ENCODE assay signal across 12 mouse cellular contexts in the genomic region with DNA sequence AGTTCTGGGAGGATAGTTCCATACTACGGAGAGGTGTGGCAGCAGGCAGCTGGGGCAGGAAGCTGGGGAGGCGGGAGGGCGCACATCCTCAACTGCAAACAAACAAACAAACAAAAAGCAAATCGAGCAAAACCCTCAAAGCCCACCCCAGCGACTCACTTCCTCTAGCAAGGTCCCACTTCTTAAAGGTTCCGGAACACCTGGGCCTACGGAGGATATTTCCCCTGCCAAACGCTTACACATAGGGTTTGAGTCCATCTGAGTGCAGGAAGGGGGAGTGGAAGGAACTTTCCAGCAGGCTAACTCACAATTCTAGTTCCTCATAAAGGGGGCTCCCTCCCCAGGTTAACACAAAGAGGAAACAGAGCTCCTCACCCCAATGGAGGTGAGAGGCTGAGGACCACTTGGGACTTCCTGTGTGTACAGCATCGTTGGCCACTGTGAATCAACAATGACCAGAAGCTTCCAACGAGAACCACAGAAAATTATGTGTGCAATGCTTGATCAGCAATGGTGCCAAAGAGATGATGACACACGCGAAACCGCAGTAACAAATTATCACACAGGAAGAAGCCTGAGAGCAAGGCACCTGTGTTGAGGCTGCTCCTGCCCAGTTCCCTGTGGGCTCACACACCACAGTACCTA.
DNase-seq lines count a peak whose midpoint lies in the region; ATAC-seq and TF ChIP-seq lines count a peak whose summit lies in the region.
"Had no signal": no experiment of that assay in that cellular context is flagged by ENCODE, and none has a peak within 500 bp of the region (broad histone marks: within the 10 kb centered on the region; RNA-seq: fewer than 3 reads in every experiment).

No protein-coding gene starts in this region.

- H3K4me2 ChIP-seq in CH12.LX (ENCODE audit: insufficient read depth, low read depth, poor library complexity, severe bottlenecking): no peak overlapping the region
- H3K4me2 ChIP-seq in liver, embryonic 14.5 days (ENCODE audit: low read depth): peak overlapping the region; percentile 41

- DNase-seq in CD4-positive helper T cell, adult 2 months (ENCODE audit: low read depth, low spot score): peak; percentile 85
- DNase-seq in CH12.LX (ENCODE audit: extremely low read depth): peak; percentile 61
- DNase-seq in liver, embryonic 14.5 days (ENCODE audit: low read depth in 3 of 3, low spot score in 3 of 3): no peak
- peak; percentile 85 for DNase-seq in splenic B cell, adult 2 months (ENCODE audit: low read depth, low spot score)
- no peak for DNase-seq in frontal cortex, postnatal 14 days (ENCODE audit: low spot score in 2 of 2)
- no peak for DNase-seq in layer of hippocampus, adult 2 months (ENCODE audit: low spot score in 2 of 2)
- DNase-seq in adrenal gland, adult 8-10 months: no peak
- DNase-seq: cerebellum, postnatal 25 days; gastrocnemius, postnatal 10 days; kidney, postnatal 25 days; lung, adult 2 months had no signal

- H3K27ac ChIP-seq in CH12.LX (ENCODE audit: insufficient read depth, low read depth): no peak overlapping the region
- H3K27ac ChIP-seq in liver, embryonic 14.5 days: no peak overlapping the region
- no peak overlapping the region for H3K27ac ChIP-seq in layer of hippocampus, adult 2 months
- H3K27ac ChIP-seq: hindbrain, embryonic 10.5 days had no signal

- no peak for TF ChIP-seq CTCF in CH12.LX (conservative IDR thresholded peaks at IDR 0.05 in 1 of 2, IDR thresholded peaks at IDR 0.05 in 1 of 2; ENCODE audit: low read depth in 2 of 2, low read length in 2 of 2)
- TF ChIP-seq CTCF in liver, embryonic 14.5 days (IDR thresholded peaks at IDR 0.05; ENCODE audit: low read depth): no peak
- TF ChIP-seq CTCF in layer of hippocampus, adult 2 months (conservative IDR thresholded peaks at IDR 0.05): no peak

- ATAC-seq in liver, embryonic 14.5 days (ENCODE audit: insufficient read depth): no peak

- H3K9ac ChIP-seq in CH12.LX (ENCODE audit: insufficient read depth, low read depth): no peak overlapping the region
- H3K9ac ChIP-seq in liver, embryonic 14.5 days (replicated peaks): no peak overlapping the region; the same call in 1 of the 2 replicates

- in situ Hi-C loops in CH12.LX (cut with MboI; ENCODE audit: low pct_ligation_motif_present, low pct_unique_long_range_greater_than_20kb, low sequenced_read_pairs): no loop called here

- dilution Hi-C loops in CH12.LX (cut with MboI; ENCODE audit: extremely low pct_ligation_motif_present, extremely low pct_unique_long_range_greater_than_20kb, low sequenced_read_pairs): no loop called here

- WGBS in liver, embryonic 14.5 days (ENCODE audit: insufficient replicate concordance): 45% methylated on average over 13 of the region's 13 CpGs

- no peak overlapping the region for H3K4me3 ChIP-seq in CH12.LX (replicated peaks in 1 of 3; ENCODE audit: low read depth in 2 of 3, low read length in 2 of 3, poor library complexity in 1 of 3)
- no peak overlapping the region for H3K4me3 ChIP-seq in liver, embryonic 14.5 days (ENCODE audit: insufficient read depth in 1 of 2, low read depth in 2 of 2, low read length in 2 of 2)
- H3K4me3 ChIP-seq in layer of hippocampus, adult 2 months: no peak overlapping the region
- H3K4me3 ChIP-seq: hindbrain, embryonic 10.5 days had no signal

- no peaks in the 10 kb centered on the region for H3K79me2 ChIP-seq in CH12.LX (replicated peaks; ENCODE audit: control insufficient read depth, extremely low read depth, insufficient read depth, poor library complexity, severe bottlenecking)

- H3K9me3 ChIP-seq in CH12.LX (replicated peaks; ENCODE audit: low read length): no peaks in the 10 kb centered on the region
- H3K9me3 ChIP-seq in liver, embryonic 14.5 days (ENCODE audit: control insufficient read depth, low read length): no peaks in the 10 kb centered on the region
- H3K9me3 ChIP-seq: hindbrain, embryonic 10.5 days had no signal

- H3K4me1 ChIP-seq in CH12.LX (ENCODE audit: control insufficient read depth in 1 of 2, insufficient read depth in 2 of 2): peaks cover 21 to 76% of the 10 kb centered on the region in 2 experiments
- peaks cover 5 to 23% of the 10 kb centered on the region in 2 experiments; a peak in 3 of 4 replicates for H3K4me1 ChIP-seq in liver, embryonic 14.5 days (replicated peaks; ENCODE audit: control insufficient read depth in 2 of 2, insufficient read depth in 2 of 2, low read length in 1 of 2)

- H3K27me3 ChIP-seq in CH12.LX (replicated peaks): no peaks in the 10 kb centered on the region
- H3K27me3 ChIP-seq in liver, embryonic 14.5 days (ENCODE audit: control insufficient read depth, insufficient read depth, low read length): no peaks in the 10 kb centered on the region
- no peaks in the 10 kb centered on the region for H3K27me3 ChIP-seq in splenic B cell, adult 2 months (ENCODE audit: control insufficient read depth, insufficient read depth, low read length, poor library complexity, severe bottlenecking)

- no peaks in the 10 kb centered on the region for H3K36me3 ChIP-seq in CH12.LX (replicated peaks in 1 of 2; ENCODE audit: control insufficient read depth in 1 of 2, insufficient read depth in 1 of 2, low read length in 1 of 2)
- H3K36me3 ChIP-seq in liver, embryonic 14.5 days (replicated peaks; ENCODE audit: control insufficient read depth, insufficient read depth, low read depth): no peaks in the 10 kb centered on the region
- no peaks in the 10 kb centered on the region for H3K36me3 ChIP-seq in splenic B cell, adult 2 months (ENCODE audit: control insufficient read depth, insufficient read depth, low read length, poor library complexity, severe bottlenecking)
- H3K36me3 ChIP-seq: hindbrain, embryonic 10.5 days had no signal

- no peak; the same call in 1 of the 2 replicates for TF ChIP-seq RAD21 in CH12.LX (IDR thresholded peaks at IDR 0.05; ENCODE audit: low read depth, low read length)

- TF ChIP-seq EP300 in CH12.LX (IDR thresholded peaks at IDR 0.05; ENCODE audit: low read length): peak; percentile 25; the same call in 1 of the 2 replicates
- no peak for TF ChIP-seq EP300 in liver, embryonic 14.5 days (IDR thresholded peaks at IDR 0.05; ENCODE audit: low read depth)

- TF ChIP-seq POLR2A in CH12.LX (IDR thresholded peaks at IDR 0.05; ENCODE audit: low read depth, low read length): no peak

TF ChIP-seq in CH12.LX, 34 proteins besides CTCF, POLR2A, EP300 and RAD21:
- no peak for TF ChIP-seq GABPA (IDR thresholded peaks at IDR 0.05; ENCODE audit: insufficient replicate concordance, low read depth, low read length)
- TF ChIP-seq ZKSCAN1 (IDR thresholded peaks at IDR 0.05; ENCODE audit: borderline replicate concordance, low read depth, low read length): no peak
- TF ChIP-seq IRF4 (IDR thresholded peaks at IDR 0.05; ENCODE audit: low read depth, low read length): peak; percentile 8; the same call in 1 of the 2 replicates
- TF ChIP-seq SIN3A (IDR thresholded peaks at IDR 0.05; ENCODE audit: low read length): 0 out of 2 replicates have a peak, but pooled peaks have one; percentile 42
- TF ChIP-seq MYC (IDR thresholded peaks at IDR 0.05; ENCODE audit: low read depth, low read length): 0 out of 2 replicates have a peak, but pooled peaks have one; percentile 25
- TF ChIP-seq E2F4 (IDR thresholded peaks at IDR 0.05; ENCODE audit: insufficient replicate concordance, low read depth, low read length): no peak
- no peak for TF ChIP-seq POLR2AphosphoS2 (IDR thresholded peaks at IDR 0.05; ENCODE audit: low read depth, low read length)
- no peak for TF ChIP-seq NRF1 (IDR thresholded peaks at IDR 0.05; ENCODE audit: low read depth, low read length)
- TF ChIP-seq CHD1 (IDR thresholded peaks at IDR 0.05; ENCODE audit: low read depth, low read length): no peak
- TF ChIP-seq BHLHE40 (IDR thresholded peaks at IDR 0.05; ENCODE audit: low read depth, low read length): 0 out of 2 replicates have a peak, but pooled peaks have one; percentile 18
TF ChIP-seq in CH12.LX: peak in this region for 4.

Comparison
In these comparisons a context has a peak if more than half of its experiments do, and no peak if none do; other contexts are left out.
1. DNase-seq: peak in CD4-positive helper T cell, adult 2 months (single experiment), CH12.LX (single experiment) and splenic B cell, adult 2 months (single experiment); none in liver, embryonic 14.5 days (0 of 3), frontal cortex, postnatal 14 days (0 of 2), layer of hippocampus, adult 2 months (0 of 2) and adrenal gland, adult 8-10 months (single experiment).